Mouse (Mus musculus): ENCODE measurements around the gene Rmnd5a.

DNA sequence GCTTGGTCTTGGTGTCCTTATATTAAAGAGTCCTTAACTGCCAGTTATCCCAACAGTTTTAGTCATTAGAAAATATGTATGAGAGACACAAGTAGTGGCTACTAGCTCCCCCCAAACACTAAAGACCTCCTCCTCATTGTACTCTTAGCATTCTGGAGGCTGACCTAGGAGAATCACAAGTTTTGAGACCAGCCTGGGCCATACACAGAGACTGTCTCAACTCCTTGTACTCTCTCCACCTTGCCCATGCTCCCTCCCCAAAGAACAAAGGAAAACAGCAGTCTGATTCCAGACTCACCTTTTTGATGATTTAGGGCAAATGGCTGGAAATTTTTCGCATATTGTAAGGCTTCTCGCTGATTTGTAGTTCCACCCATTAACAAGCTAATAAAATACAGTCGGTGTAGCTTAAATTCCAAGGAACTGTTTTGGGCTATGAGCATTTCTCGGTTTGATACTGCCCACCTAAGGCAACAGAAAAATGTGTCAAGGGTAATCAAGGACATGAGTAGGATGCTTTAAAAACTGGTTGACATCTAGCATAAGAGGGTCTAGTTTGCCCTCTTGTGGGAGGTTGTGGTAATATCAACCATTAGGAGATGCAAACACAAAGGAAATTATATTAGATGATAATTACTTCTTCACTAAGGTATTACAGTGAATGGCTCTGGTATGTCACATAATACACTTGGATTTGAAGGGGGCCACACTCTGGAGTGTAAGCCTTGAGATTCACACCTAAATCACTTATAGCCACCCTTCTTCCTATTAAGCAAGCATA is 41.4 kb downstream of the Rmnd5a start:
- no peak for TF ChIP-seq CTCF (IDR thresholded peaks at IDR 0.05; ENCODE audit: insufficient read depth, low read length)
- TF ChIP-seq POLR2A (IDR thresholded peaks at IDR 0.05; ENCODE audit: borderline replicate concordance, extremely low read depth, low read depth, low read length): no peak

Measured in lung, adult 2 months (tissue).